Mouse (Mus musculus) neural tube, embryonic 14.5 days (tissue): Measurements from ENCODE around the gene Elmod3. TPM values are rescaled to one million over a fixed set of nuclear protein-coding genes. Genes with fewer than 3 reads are reported as not detected.

Experiments
- ATAC-seq: fragments of 200-750 bp; cut with Nextera tagmentation; 2 replicates; pipeline ENCODE4 v1.8.0; 2017; ENCODE audit warnings: low read depth, mild to moderate bottlenecking, moderate TSS enrichment, moderate library complexity
- H3K27ac ChIP-seq: fragments of 300-500 bp; sonication (generic); 2 replicates; pipeline ENCODE4 v1.5.1; 2014; ENCODE audit warnings: low read depth, mild to moderate bottlenecking, control low read depth, low read length, moderate library complexity, mixed read lengths
- H3K27me3 ChIP-seq: fragments of 300-500 bp; sonication (generic); 2 replicates; pipeline ENCODE4 v1.6.1; 2014; ENCODE audit warnings: low read length; ENCODE audit not compliant: control insufficient read depth, insufficient read depth
- H3K36me3 ChIP-seq: fragments of 300-500 bp; sonication (generic); 2 replicates; pipeline ENCODE4 v1.6.1; 2014; ENCODE audit warnings: low read length, mixed read lengths; ENCODE audit not compliant: control insufficient read depth, insufficient read depth
- H3K4me1 ChIP-seq: fragments of 300-500 bp; sonication (generic); 2 replicates; pipeline ENCODE4 v1.6.1; 2014; ENCODE audit warnings: low read length; ENCODE audit not compliant: control insufficient read depth, insufficient read depth
- H3K4me2 ChIP-seq: fragments of 300-500 bp; sonication (generic); 2 replicates; pipeline ENCODE4 v1.6.1; 2014; ENCODE audit warnings: mild to moderate bottlenecking, low read depth, low read length, control low read depth
- H3K4me3 ChIP-seq: fragments of 300-500 bp; sonication (generic); 2 replicates; pipeline ENCODE4 v1.5.1; 2014; ENCODE audit warnings: low read depth, low read length, control low read depth, mixed read lengths
- H3K9ac ChIP-seq: fragments of 300-500 bp; sonication (generic); replicated peaks from 2 replicates; pipeline ENCODE4 v1.6.1; 2014; ENCODE audit warnings: low read depth, mild to moderate bottlenecking, control low read depth, low read length, mixed read lengths
- H3K9me3 ChIP-seq: fragments of 300-500 bp; sonication (generic); 2 replicates; pipeline ENCODE4 v1.6.1; 2016; ENCODE audit warnings: low read length; ENCODE audit not compliant: control insufficient read depth
- WGBS: fragments of 180-500 bp; shearing (Covaris S2); extraction: QIAGEN DNeasy Blood & Tissue Kit; methylation state at CpG from one replicate; pipeline ENCODE4 v1.1.7; 2014; 5-methylcytosine and 5-hydroxymethylcytosine counted together
- polyA plus RNA-seq: library from polyadenylated mRNA; unstranded; fragments of >200 nt; fragmentation: Nextera tagmentation; extraction: Ambion mirVana; gene quantifications from 2 replicates; pipeline ENCODE4 v1.2.1, GENCODE M21; 2014

Elmod3 gene
- polyA plus RNA-seq, 1 experiment from 2014 or later, result 17.6 TPM

DNA sequence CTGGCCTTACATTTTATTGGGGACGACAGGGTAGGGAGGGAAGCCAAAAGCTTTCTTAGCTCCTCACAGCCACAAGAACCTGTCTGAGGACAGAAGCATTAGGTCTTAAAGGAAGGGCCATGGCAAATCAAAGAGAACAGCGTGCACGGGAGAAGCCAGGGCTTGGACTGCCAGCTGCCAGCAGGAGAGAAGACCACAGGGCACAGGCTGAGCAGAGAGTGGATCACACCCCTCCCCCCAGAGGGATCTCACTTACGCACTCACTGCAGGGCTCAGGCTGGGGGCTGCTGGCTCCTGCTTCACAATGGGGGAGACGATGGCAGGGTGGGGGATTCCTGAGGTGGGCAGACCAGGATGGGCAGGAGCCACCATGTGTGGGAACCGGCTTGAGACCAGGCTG, 33.5 kb upstream of the Elmod3 start:
- Histone ChIP-seq H3K9me3 (no peaks in the 10 kb centered on the region), H3K27me3 (no peaks in the 10 kb centered on the region), H3K27ac (no peak overlapping the region), H3K9ac (no peak overlapping the region), H3K4me2 (no peak overlapping the region), H3K4me1 (no peaks in the 10 kb centered on the region), H3K4me3 (no peak overlapping the region), H3K36me3 (0 out of 2 replicates have a peak, but pooled peaks cover 3% of the 10 kb centered on the region)
- no peak for ATAC-seq
- 69% methylated on average over 6 of the region's 6 CpGs for WGBS

DNA sequence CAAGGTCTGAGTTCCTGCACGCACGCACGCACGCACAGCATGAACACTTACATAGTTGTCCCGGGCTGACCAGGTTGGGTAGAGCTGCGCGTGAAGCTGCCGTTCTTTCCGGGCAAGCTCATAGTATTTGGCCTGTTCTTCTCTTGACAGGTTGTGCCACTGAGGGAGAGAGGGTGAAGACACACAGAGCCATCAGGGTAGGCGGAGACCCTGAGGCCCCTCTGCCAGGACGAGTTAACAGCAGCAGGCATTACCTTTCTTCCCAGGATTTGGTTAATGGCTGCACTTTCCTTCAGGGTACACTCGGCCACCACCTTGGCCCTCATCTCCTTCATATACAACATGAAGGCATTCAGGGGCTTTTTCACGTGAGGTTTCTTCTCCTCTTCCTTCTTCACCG, 32.7 kb upstream of the Elmod3 start:
- WGBS, result 91% methylated on average over 14 of the region's 14 CpGs
- H3K9ac ChIP-seq, result no peak overlapping the region

DNA sequence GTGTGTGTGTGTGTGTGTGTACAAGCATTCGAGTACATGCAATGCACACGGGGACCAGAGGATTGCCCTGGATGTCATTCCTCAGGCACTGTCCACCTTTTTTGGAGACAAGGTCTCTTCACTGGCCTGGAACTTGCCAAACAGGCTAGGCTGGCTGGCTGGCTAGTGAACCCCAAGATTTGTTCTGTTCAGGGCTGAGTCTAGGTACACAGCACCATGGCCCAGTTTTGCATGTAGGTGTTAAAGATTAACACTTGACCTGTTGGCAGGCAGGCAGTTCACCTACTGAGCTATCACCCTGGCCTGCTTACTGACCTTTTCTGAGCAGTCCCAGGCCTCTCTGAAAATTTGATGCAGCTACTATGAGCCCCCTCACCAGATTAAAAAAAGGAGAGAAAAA, 32.2 kb upstream of the Elmod3 start:
- Histone ChIP-seq H3K9me3 (no peaks in the 10 kb centered on the region), H3K27me3 (no peaks in the 10 kb centered on the region), H3K36me3 (0 out of 2 replicates have a peak, but pooled peaks cover 3% of the 10 kb centered on the region), H3K9ac (no peak overlapping the region), H3K4me1 (no peaks in the 10 kb centered on the region), H3K4me3 (no peak overlapping the region), H3K4me2 (no peak overlapping the region), H3K27ac (no peak overlapping the region)
- no peak for ATAC-seq
- WGBS, result 96% methylated on average over 2 of the region's 2 CpGs

More for the DNA sequence above, 32.7 kb upstream of the Elmod3 start:
- Histone ChIP-seq H3K4me1 (no peaks in the 10 kb centered on the region), H3K36me3 (0 out of 2 replicates have a peak, but pooled peaks cover 3% of the 10 kb centered on the region), H3K9me3 (no peaks in the 10 kb centered on the region), H3K4me2 (no peak overlapping the region), H3K27me3 (no peaks in the 10 kb centered on the region), H3K27ac (no peak overlapping the region), H3K4me3 (no peak overlapping the region)
- no peak for ATAC-seq

DNA sequence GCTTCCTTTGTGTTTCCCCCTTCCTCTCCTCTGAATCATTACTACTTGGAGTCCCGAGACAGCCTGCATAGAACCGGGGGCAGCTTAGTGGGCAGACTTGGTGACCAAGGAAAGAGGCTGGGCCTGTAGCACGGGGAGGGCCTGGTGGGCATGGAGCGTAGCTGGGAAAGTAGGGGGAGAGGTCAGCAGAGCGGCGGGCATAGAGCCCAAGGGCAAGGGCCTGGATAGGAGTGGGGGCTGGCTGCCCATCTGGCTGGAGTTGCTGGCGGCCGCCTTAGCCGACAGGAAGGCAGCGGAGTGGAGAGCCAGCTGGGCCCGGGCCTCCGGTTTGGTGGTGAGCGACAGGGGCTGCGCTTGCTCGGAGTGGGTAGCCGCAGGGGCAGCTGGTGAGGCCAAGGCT, 29.1 kb upstream of the Elmod3 start:
- no peak overlapping the region; the same call in 1 of the 2 replicates for H3K9ac ChIP-seq
- H3K4me2 ChIP-seq, result no peak overlapping the region
- no peak overlapping the region for H3K4me3 ChIP-seq
- 81% methylated on average over 16 of the region's 16 CpGs for WGBS
- no peak for ATAC-seq
- 0 out of 2 replicates have a peak, but pooled peaks cover 3% of the 10 kb centered on the region for H3K36me3 ChIP-seq
- no peaks in the 10 kb centered on the region for H3K27me3 ChIP-seq
- no peak overlapping the region for H3K27ac ChIP-seq
- H3K4me1 ChIP-seq, result no peaks in the 10 kb centered on the region
- no peaks in the 10 kb centered on the region for H3K9me3 ChIP-seq

DNA sequence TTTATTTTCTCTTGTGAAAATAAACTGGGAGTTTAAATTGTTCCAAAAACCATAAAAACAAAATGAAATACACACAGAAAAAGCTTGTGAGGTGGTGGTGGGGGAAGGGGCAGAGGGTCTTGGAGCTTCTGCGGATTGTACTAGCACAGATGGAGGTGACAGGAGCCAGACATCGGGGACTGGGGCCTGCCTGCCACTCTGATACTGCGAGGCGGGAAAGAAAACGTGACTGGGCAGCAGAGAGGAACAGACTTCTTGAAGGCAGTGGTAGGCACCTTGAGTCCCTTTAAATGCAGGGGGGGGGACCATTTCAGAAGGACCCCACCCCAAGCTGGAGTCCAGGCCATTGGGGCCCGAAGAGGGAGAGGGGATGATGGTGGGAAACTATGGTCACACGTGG, 28.2 kb upstream of the Elmod3 start:
- no peak overlapping the region for H3K4me3 ChIP-seq
- H3K27me3 ChIP-seq, result no peaks in the 10 kb centered on the region
- no peaks in the 10 kb centered on the region for H3K9me3 ChIP-seq
- WGBS, result 94% methylated on average over 7 of the region's 7 CpGs
- no peak overlapping the region for H3K9ac ChIP-seq
- ATAC-seq, result no peak
- no peaks in the 10 kb centered on the region for H3K4me1 ChIP-seq
- H3K27ac ChIP-seq, result no peak overlapping the region
- no peak overlapping the region for H3K4me2 ChIP-seq
- 0 out of 2 replicates have a peak, but pooled peaks cover 3% of the 10 kb centered on the region for H3K36me3 ChIP-seq

DNA sequence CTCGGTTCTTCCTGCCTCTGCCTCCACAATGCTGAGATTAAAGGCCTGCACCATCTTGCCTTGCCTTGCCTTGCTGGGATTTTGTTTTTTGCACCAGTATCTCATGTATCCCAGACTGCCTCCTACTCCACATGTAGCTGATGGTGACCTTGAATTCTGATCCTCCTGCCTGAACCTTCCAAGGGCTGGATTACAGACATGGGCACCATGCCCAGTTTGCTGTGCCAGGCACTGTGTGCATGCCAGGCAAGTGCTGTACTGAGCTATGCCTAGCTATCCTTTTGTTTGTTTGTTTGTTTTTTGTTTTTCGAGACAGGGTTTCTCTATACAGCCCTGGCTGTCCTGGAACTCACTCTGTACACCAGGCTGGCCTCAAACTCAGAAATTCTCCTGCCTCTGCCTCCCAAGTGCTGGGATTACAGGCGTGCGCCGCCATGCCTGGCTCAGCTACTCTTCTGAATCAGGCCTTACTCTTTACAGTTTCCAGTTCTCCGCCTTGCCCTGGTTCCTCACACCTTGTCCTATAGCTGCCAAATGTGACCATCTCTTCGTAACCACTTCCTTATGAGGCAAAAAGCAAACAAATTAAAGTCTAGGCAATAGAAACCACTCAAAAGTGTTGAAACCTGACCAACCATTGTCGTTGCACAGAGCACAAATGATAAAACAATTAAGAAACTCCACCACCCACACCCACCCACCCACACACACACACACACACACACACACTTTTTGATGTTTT, 25.6 kb upstream of the Elmod3 start:
- Histone ChIP-seq H3K27ac (no peak overlapping the region), H3K4me2 (no peak overlapping the region), H3K36me3 (no peaks in the 10 kb centered on the region), H3K4me1 (no peaks in the 10 kb centered on the region), H3K9me3 (no peaks in the 10 kb centered on the region), H3K27me3 (no peaks in the 10 kb centered on the region), H3K4me3 (no peak overlapping the region), H3K9ac (no peak overlapping the region)
- no peak for ATAC-seq
- 87% methylated on average over 8 of the region's 8 CpGs for WGBS

DNA sequence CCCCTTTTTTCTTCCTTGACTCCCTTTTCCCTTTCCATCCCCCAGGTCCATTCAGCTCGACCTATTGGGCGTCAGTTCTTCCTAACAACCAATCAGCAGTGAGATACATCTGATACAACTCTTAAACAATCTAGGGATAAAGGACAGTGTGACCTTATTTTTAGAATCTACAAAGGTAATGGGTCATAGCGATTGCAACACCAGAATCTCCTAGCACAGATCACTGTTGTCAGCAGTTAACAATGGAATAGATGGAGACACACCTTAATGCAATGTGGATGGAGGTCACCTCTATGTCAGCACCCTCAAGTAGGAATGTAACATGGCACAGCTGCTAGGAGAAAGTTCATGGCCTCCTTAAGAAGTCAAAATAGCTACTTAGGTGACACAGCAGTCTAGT, 24.7 kb upstream of the Elmod3 start:
- Histone ChIP-seq H3K4me3 (no peak overlapping the region), H3K27me3 (no peaks in the 10 kb centered on the region), H3K4me2 (no peak overlapping the region), H3K9ac (no peak overlapping the region), H3K9me3 (no peaks in the 10 kb centered on the region), H3K27ac (no peak overlapping the region), H3K4me1 (no peaks in the 10 kb centered on the region), H3K36me3 (no peaks in the 10 kb centered on the region)
- no peak for ATAC-seq
- WGBS, result 44% methylated on average over 3 of the region's 3 CpGs

DNA sequence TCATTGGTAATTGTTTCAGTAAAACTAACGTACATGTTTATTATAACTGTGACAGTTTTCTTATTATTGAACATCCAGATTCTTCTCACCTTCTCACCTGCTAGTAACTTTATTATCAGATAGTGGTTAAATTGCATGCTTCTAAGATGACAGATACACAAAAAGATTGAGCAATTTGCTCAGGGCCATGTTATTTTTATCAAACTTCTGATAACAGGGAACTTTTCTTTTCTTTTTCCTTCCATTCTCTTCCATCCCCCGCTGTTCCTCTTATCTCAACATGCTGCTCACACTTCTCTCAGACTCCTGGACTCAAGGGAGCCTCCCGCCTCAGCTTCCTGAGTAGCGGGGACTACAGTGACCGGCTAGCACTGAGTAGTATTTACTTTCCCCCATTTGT, 22.7 kb upstream of the Elmod3 start:
- H3K9me3 ChIP-seq, result no peaks in the 10 kb centered on the region
- peaks cover 7% of the 10 kb centered on the region for H3K4me1 ChIP-seq
- H3K27ac ChIP-seq, result no peak overlapping the region
- no peaks in the 10 kb centered on the region for H3K36me3 ChIP-seq
- WGBS, result 89% methylated on average over 5 of the region's 5 CpGs
- H3K27me3 ChIP-seq, result no peaks in the 10 kb centered on the region
- H3K9ac ChIP-seq, result no peak overlapping the region
- no peak overlapping the region for H3K4me3 ChIP-seq
- H3K4me2 ChIP-seq, result no peak overlapping the region
- ATAC-seq, result no peak

DNA sequence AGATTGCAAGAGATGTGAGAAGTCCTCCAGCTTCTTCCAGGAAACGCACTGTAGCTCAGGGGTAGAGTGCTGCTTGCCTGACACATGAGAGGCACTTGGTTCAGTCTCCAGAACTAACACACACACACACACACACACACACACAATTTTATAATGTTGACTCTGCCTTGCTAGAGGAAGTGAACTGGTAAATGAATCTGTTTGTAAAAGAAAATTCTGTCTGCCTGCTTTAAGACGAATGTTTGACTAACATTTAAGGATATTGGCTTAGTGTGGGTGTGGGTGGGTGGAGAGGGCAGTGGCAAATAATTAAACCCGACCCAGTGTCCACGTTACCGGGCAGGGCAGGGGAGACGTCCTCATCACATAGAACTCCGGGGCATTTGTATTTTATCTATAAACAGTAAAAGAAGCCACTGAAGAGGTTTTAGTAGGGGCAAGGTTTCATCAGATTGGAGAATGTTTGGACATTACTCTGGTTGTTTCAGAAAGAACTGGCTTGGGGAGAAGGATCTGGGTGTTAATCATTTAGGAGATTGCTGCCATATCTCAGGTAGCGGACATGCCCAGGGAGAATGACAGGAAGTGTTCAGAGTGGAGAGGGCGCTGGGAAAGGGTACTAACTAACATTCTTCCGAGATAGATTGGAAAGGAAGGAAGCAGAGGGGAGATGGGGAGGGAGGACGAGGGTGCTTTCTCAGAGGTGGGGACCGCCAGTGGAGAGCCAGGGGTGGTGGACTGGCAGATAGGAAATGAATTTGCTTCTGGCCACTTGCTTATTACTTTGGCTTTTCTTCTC, 21.7 kb upstream of the Elmod3 start:
- Histone ChIP-seq H3K27me3 (no peaks in the 10 kb centered on the region), H3K9ac (no peak overlapping the region), H3K4me3 (no peak overlapping the region), H3K36me3 (no peaks in the 10 kb centered on the region), H3K4me1 (peaks cover 17% of the 10 kb centered on the region), H3K9me3 (no peaks in the 10 kb centered on the region), H3K4me2 (no peak overlapping the region), H3K27ac (no peak overlapping the region)
- 65% methylated on average over 12 of the region's 12 CpGs for WGBS
- ATAC-seq, result no peak
